23 mouse cellular contexts compared by ENCODE assay signal in the genomic region with DNA sequence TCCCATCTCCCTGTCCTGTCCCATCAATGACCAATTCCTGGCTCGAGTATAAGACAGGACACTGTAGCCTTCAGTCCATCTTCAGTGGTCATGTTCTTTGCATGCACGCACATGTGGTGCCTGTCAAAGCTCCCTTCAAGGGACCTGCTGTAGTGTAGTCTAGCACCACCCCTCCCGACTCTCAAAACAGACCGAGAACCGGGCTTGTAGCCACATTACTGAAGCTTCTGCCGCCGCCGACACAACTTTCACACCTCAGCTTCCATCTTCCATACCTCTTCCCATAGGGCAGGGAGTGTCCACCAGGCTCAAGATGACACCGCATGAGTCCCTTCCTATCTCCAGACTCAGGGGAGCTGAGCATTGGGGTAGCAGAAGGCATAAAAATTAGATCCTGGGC. TPM values are rescaled to one million over a fixed set of nuclear protein-coding genes. Genes with fewer than 3 reads are reported as not detected.
DNase-seq lines count a peak whose midpoint lies in the region; TF ChIP-seq lines count a peak whose summit lies in the region.
"Had no signal": no experiment of that assay in that cellular context is flagged by ENCODE, and none has a peak within 500 bp of the region (broad histone marks: within the 10 kb centered on the region; RNA-seq: fewer than 3 reads in every experiment).

No protein-coding gene starts in this region.

- intact Hi-C loops in left cerebral cortex, postnatal 10 days (cut with DNase I): no loop called here

- TF ChIP-seq CTCF in layer of hippocampus, adult 2 months (conservative IDR thresholded peaks at IDR 0.05): no peak

- H3K27ac ChIP-seq in layer of hippocampus, adult 2 months: peak overlapping the region; percentile 97
- H3K27ac ChIP-seq: embryonic facial prominence, embryonic 10.5 days; embryonic facial prominence, embryonic 12.5 days had no signal

- no peak for DNase-seq in layer of hippocampus, adult 2 months (ENCODE audit: low spot score in 2 of 2)
- no peak for DNase-seq in layer of hippocampus, adult 11-12 months (ENCODE audit: low spot score)
- DNase-seq in left cerebral cortex, postnatal 10 days (ENCODE audit: extremely low spot score in 1 of 2, low spot score in 2 of 2): peak; percentile 29 to 37
- no peak for DNase-seq in left cerebral cortex, adult 11 months (ENCODE audit: low spot score)
- DNase-seq in right cerebral cortex, postnatal 14 days: peak; percentile 20
- DNase-seq in right cerebral cortex, adult 2 months (ENCODE audit: low spot score in 2 of 2): no peak
- no peak for DNase-seq in retina, embryonic 14.5 days (ENCODE audit: low spot score)
- DNase-seq: adrenal gland, adult 8-10 months; adrenal gland, postnatal 14 days; adrenal gland, postnatal 36 days; B cell, adult 2 months; cerebellum, adult 11 months; cerebellum, adult 18-20 months; cerebellum, adult 8-10 months; cerebellum, adult 9-11 months; cerebellum, postnatal 14 days; cerebellum, postnatal 36 days had no signal

- no peak overlapping the region for H3K4me3 ChIP-seq in layer of hippocampus, adult 2 months
- H3K4me3 ChIP-seq: embryonic facial prominence, embryonic 10.5 days; embryonic facial prominence, embryonic 12.5 days; forebrain, embryonic 13.5 days; forebrain, embryonic 15.5 days had no signal

RNA-seq across cellular contexts. Expression of gene Dnajb5, which starts 5.4 kb away (rescaled TPM):
- 100 to 1,000 TPM; 187 to 211 TPM for total RNA-seq in layer of hippocampus, adult 2 months (2021)
- total RNA-seq in left cerebral cortex, postnatal 10 days (2021): 100 to 1,000 TPM; 179 to 193 TPM

RNA-seq across cellular contexts. Expression of gene 1700022I11Rik, which starts 25.2 kb away (rescaled TPM):
- not detected for total RNA-seq in layer of hippocampus, adult 2 months (2021)
- not detected for total RNA-seq in left cerebral cortex, postnatal 10 days (2021)
- total RNA-seq: adrenal gland, adult 18-20 months; adrenal gland, adult 8-10 months; adrenal gland, postnatal 14 days; adrenal gland, postnatal 36 days had no signal

RNA-seq across cellular contexts. Expression of gene Phf24, which starts 27.7 kb away (rescaled TPM):
- 100 to 1,000 TPM; 154 to 155 TPM for total RNA-seq in layer of hippocampus, adult 2 months (2021)
- 100 to 1,000 TPM; 283 to 300 TPM for total RNA-seq in left cerebral cortex, postnatal 10 days (2021)
- total RNA-seq: CH12.LX had no signal

RNA-seq across cellular contexts. Expression of gene Vcp, which starts 56.1 kb away (rescaled TPM):
- 100 to 1,000 TPM; 171 to 184 TPM for total RNA-seq in layer of hippocampus, adult 2 months (2021)
- 100 to 1,000 TPM; 270 to 280 TPM for total RNA-seq in left cerebral cortex, postnatal 10 days (2021)

Comparison
In these comparisons a context has a peak if more than half of its experiments do, and no peak if none do; other contexts are left out.
1. DNase-seq: peak in left cerebral cortex, postnatal 10 days (2 of 2) and right cerebral cortex, postnatal 14 days (single experiment); none in layer of hippocampus, adult 2 months (0 of 2), layer of hippocampus, adult 11-12 months (single experiment), left cerebral cortex, adult 11 months (single experiment), right cerebral cortex, adult 2 months (0 of 2) and retina, embryonic 14.5 days (single experiment).